Mouse (Mus musculus): ENCODE results near the gene Ipo8.

- no peak for TF ChIP-seq CTCF (IDR thresholded peaks at IDR 0.05; ENCODE audit: low read depth)
- TF ChIP-seq EP300 (IDR thresholded peaks at IDR 0.05; ENCODE audit: low read depth), result no peak
Observed at GRCm38 (mm10) chr6:148740521-148741226, 90.6 kb downstream of the Ipo8 start.
